Mouse (Mus musculus) hindbrain, embryonic 12.5 days (tissue): ENCODE measurements around the gene Vgll2. TPM values are rescaled to one million over a fixed set of nuclear protein-coding genes. Genes with fewer than 3 reads are reported as not detected.
A peak's percentile ranks its signal among the peaks of the same experiment; 100 is the strongest.

Experiments used
- ATAC-seq: fragments of 200-750 bp; cut with Nextera tagmentation; 2 replicates; pipeline ENCODE4 v1.8.0; 2017; ENCODE audit warnings: moderate TSS enrichment; ENCODE audit not compliant: low FRiP score
- H3K27ac ChIP-seq: fragments of 300-500 bp; sonication (generic); 2 replicates; pipeline ENCODE4 v1.5.1; 2016; ENCODE audit warnings: mild to moderate bottlenecking
- H3K27me3 ChIP-seq: fragments of 300-500 bp; sonication (generic); 2 replicates; pipeline ENCODE4 v1.6.1; 2016; ENCODE audit warnings: mild to moderate bottlenecking
- H3K36me3 ChIP-seq: fragments of 300-500 bp; sonication (generic); 2 replicates; pipeline ENCODE4 v1.6.1; 2016; ENCODE audit warnings: mild to moderate bottlenecking
- H3K4me1 ChIP-seq: fragments of 300-500 bp; sonication (generic); 2 replicates; pipeline ENCODE4 v1.6.1; 2016
- H3K4me2 ChIP-seq: fragments of 300-500 bp; sonication (generic); replicated peaks from 2 replicates; pipeline ENCODE4 v1.6.1; 2016; ENCODE audit warnings: mild to moderate bottlenecking
- H3K4me3 ChIP-seq: fragments of 300-500 bp; sonication (generic); 2 replicates; pipeline ENCODE4 v1.5.1; 2016; ENCODE audit warnings: mild to moderate bottlenecking
- H3K9ac ChIP-seq: fragments of 300-500 bp; sonication (generic); 2 replicates; pipeline ENCODE4 v1.6.1; 2016; ENCODE audit warnings: mild to moderate bottlenecking, moderate library complexity
- H3K9me3 ChIP-seq: fragments of 300-500 bp; sonication (generic); replicated peaks from 2 replicates; pipeline ENCODE4 v1.6.1; 2016; ENCODE audit warnings: mild to moderate bottlenecking
- WGBS: fragments of 180-500 bp; shearing (Covaris S2); methylation state at CpG from one replicate; pipeline ENCODE4 v1.1.7; 2016; 5-methylcytosine and 5-hydroxymethylcytosine counted together
- microRNA-seq: library from miRNA; unstranded; fragments of <30 nt; microRNA quantifications from one replicate; pipeline ENCODE4, GENCODE M21; 2017
- polyA plus RNA-seq: library from polyadenylated mRNA; unstranded; fragments of >200 nt; fragmentation: Nextera tagmentation; extraction: Ambion mirVana; gene quantifications from 2 replicates; pipeline ENCODE4 v1.2.1, GENCODE M21; 2016

Gene Vgll2
- polyA plus RNA-seq, 1 experiment from 2014 or later: 1.9 TPM

DNA sequence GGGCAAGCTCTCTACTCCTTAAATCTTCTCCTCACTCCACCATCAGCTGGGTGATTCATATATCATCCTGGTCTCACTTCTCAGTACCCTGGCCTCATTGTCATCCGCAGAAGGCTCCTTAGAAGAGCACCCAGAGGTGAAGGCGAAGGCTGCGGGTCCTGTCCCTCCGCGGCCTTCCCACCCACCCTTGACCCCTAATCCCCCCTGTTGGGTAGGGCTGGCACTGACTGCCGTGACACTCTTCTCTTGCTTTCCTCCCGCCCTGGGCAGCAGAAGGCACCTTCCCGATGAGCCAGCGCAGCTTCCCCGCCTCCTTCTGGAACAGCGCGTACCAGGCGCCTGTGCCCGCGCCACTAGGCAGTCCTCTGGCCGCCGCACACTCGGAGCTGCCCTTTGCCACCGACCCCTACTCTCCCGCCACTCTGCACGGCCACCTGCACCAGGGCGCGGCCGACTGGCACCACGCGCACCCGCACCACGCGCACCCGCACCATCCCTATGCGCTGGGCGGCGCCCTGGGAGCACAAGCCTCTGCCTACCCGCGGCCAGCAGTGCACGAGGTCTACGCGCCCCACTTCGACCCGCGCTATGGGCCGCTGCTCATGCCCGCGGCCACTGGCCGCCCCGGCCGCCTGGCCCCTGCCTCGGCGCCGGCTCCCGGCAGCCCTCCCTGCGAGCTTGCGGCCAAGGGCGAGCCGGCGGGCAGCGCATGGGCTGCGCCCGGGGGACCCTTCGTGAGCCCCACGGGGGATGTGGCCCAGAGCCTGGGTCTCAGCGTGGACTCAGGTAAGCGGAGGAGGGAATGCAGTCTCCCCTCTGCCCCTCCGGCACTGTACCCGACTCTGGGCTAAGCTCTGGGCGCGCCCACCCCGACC lies 5.1 kb downstream of the Vgll2 start:
- WGBS: 1% methylated on average over 68 of the region's 68 CpGs
- Histone ChIP-seq H3K36me3 (no peaks in the 10 kb centered on the region), H3K4me1 (peaks cover 18% of the 10 kb centered on the region), H3K4me2 (peak overlapping the region; percentile 76), H3K4me3 (peak overlapping the region; percentile 46), H3K27me3 (peaks cover 95% of the 10 kb centered on the region), H3K27ac (no peak overlapping the region), H3K9me3 (no peaks in the 10 kb centered on the region), H3K9ac (peak overlapping the region; percentile 47; the same call in 1 of the 2 replicates)
- peak; percentile 60 for ATAC-seq

DNA sequence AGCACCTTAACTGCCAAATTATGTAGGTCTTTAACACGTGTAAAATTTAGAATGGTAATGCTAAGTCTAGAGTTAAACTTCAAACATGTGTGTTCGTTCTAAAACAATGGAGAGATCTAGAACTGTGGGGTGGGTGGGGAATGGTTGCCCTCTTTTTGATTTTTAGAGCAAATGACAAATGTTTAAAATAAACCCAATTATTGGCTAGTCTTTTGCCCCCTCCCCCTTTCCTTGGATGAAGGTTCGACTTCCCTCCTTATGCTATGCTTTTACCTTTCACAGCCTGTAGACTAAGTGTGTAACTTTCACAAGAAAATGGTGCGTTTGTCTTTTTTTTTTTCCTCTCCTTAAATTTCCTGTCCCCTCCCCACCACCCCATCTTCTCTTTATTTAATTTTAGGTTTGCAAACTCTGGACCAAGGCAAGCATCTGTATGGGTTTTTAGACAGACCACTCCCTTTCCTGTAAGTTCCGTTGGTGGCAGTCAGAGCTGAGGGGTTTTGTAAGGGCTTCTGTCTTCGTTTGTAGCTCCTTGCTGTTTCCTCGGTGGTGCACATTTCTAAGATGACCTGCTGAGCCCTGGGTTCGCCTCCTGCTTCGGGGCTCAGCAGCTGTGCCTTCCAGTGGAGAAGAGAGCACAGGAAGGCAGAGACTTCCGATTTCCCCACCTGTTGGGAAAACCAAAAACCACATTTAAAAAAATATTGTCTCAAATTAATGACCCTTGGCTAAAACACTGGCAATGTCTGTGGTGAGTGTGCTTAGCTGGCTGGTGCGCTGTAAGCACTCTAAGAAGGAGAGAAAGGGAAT lies 6.5 kb downstream of the Vgll2 start:
- WGBS: 3% methylated on average over 11 of the region's 11 CpGs
- Histone ChIP-seq H3K4me1 (peaks cover 11% of the 10 kb centered on the region), H3K4me3 (no peak overlapping the region), H3K36me3 (no peaks in the 10 kb centered on the region), H3K4me2 (no peak overlapping the region), H3K9ac (no peak overlapping the region), H3K27me3 (peaks cover 85% of the 10 kb centered on the region), H3K27ac (no peak overlapping the region), H3K9me3 (no peaks in the 10 kb centered on the region)
- no peak for ATAC-seq

DNA sequence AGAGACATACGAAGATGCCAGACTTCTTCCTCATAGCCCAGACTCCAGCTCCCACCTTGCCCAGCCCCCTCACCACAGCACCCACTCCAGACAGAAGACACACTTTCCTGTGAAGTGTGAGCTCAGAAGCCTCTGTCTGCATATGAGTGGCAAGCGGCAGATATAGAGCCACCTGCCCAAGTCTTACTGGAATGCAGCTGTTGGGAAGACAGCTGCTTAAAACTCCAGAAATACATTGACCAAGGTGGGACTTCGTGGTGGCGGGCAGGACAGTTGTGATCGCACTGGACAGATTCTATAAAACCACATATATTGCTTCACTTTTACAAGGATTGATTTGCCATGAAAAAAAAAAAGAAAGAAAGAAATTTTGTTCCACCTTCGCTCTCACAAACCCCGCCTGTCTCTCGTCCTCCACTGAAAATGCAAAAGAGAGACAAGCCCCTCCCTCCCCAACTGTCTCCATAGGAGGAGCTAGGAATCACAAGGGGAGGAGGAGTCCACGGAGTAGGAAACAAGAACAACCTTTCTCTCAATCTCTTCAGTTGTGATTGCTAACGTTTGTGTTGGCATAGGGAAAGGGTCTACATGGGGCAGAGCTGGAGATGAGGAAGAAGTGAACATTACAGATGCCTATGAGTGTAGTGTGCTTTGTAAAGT lies 7.2 kb downstream of the Vgll2 start:
- Histone ChIP-seq H3K9me3 (no peaks in the 10 kb centered on the region), H3K27me3 (peaks cover 77% of the 10 kb centered on the region), H3K4me2 (no peak overlapping the region), H3K36me3 (no peaks in the 10 kb centered on the region), H3K4me1 (peaks cover 11% of the 10 kb centered on the region), H3K4me3 (no peak overlapping the region), H3K9ac (no peak overlapping the region), H3K27ac (no peak overlapping the region)
- 3% methylated on average over 10 of the region's 10 CpGs for WGBS
- no peak for ATAC-seq

DNA sequence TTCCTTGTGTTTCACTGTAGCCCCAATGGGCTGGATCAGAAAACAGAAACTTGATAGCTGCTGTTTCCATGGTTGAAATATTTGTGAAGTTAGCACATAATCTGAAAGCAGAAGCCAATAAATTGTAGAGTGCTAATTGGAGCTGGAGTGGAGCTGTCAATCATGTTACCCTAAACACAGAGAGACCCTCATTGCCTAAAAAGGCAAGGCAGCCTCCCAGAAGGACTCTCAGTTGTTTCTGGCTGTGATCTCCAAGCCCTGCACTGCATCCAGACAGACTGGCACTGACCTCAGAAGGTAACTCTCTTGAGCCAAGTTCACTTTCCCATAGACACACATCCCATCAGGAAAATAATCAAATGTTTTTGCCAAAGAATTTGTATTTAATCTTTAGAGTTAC lies 11.4 kb downstream of the Vgll2 start:
- Histone ChIP-seq H3K36me3 (no peaks in the 10 kb centered on the region), H3K9ac (no peak overlapping the region), H3K27ac (no peak overlapping the region), H3K4me3 (no peak overlapping the region), H3K4me1 (no peaks in the 10 kb centered on the region), H3K9me3 (no peaks in the 10 kb centered on the region), H3K4me2 (no peak overlapping the region), H3K27me3 (peaks cover 36% of the 10 kb centered on the region)
- ATAC-seq: no peak

DNA sequence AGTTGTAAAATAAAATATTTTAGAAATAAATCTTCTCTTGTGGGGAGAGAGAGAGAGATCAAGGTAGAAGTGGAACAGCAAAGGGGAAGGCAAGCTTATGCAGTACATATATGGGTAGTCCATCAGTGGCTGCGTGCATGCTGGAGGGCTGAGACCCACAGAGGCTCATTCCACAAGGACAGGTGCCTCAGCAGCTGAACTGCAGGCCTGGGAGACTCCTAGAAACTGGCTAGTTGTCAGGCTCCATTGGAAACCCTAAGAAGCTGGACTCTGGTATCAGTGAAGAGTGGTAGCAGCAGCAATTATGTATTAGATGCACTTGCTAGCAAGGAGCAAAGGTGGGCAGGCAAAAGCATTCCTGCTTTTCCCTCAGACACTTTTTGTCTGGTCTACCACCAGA lies 17.1 kb downstream of the Vgll2 start:
- Histone ChIP-seq H3K4me2 (no peak overlapping the region), H3K36me3 (no peaks in the 10 kb centered on the region), H3K27ac (no peak overlapping the region), H3K9ac (no peak overlapping the region), H3K27me3 (no peaks in the 10 kb centered on the region), H3K9me3 (no peaks in the 10 kb centered on the region), H3K4me1 (no peaks in the 10 kb centered on the region), H3K4me3 (no peak overlapping the region)
- no peak for ATAC-seq
- 68% methylated on average over 1 of the region's 1 CpGs for WGBS

DNA sequence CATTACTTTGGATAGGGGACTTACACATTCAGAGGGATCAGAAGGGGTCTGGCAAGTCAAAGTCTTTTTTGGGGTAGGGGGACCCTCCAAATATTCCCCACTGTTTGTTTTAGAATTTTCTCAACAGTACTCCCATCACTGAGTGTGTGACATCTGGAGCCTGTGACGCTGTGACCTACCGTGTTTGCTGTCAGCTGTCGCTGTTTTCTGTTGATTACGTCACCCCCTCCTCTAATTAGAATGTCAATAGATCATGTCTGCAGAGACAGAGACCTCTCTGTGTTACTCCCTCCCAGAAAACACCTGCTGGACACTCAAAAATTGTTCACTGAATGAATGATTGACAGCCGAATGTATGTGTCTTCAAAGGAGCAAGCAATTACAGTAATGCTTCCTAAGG lies 20.8 kb downstream of the Vgll2 start:
- H3K4me3 ChIP-seq: no peak overlapping the region
- no peaks in the 10 kb centered on the region for H3K27me3 ChIP-seq
- ATAC-seq: no peak
- no peaks in the 10 kb centered on the region for H3K36me3 ChIP-seq
- 62% methylated on average over 5 of the region's 5 CpGs for WGBS
- no peaks in the 10 kb centered on the region for H3K9me3 ChIP-seq
- no peak overlapping the region for H3K27ac ChIP-seq
- no peak overlapping the region for H3K4me2 ChIP-seq
- no peak overlapping the region for H3K9ac ChIP-seq
- H3K4me1 ChIP-seq: no peaks in the 10 kb centered on the region

DNA sequence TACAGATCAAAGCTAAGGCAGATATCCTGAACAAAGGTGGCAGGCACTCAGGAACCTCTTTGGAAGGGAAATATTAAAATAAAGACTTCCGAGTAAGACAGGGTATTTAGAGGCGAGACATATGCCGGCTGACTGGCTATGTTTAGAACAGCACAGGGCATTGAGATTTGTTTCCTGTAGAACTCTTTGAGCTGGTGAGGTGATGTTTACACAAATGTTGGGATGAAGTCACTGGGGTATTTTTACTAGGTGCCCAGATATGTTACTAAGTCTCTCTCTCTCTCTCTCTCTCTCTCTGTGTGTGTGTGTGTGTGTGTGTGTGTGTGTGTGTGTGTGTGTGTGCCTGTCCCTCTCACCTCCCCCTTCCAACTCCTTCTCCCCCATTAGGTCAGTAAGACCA lies 26.0 kb downstream of the Vgll2 start:
- no peaks in the 10 kb centered on the region for H3K4me1 ChIP-seq
- H3K27me3 ChIP-seq: no peaks in the 10 kb centered on the region
- H3K9ac ChIP-seq: no peak overlapping the region
- WGBS: 56% methylated on average over 3 of the region's 3 CpGs
- no peak overlapping the region for H3K27ac ChIP-seq
- no peaks in the 10 kb centered on the region for H3K36me3 ChIP-seq
- no peak overlapping the region for H3K4me3 ChIP-seq
- no peaks in the 10 kb centered on the region for H3K9me3 ChIP-seq
- H3K4me2 ChIP-seq: no peak overlapping the region
- ATAC-seq: no peak

DNA sequence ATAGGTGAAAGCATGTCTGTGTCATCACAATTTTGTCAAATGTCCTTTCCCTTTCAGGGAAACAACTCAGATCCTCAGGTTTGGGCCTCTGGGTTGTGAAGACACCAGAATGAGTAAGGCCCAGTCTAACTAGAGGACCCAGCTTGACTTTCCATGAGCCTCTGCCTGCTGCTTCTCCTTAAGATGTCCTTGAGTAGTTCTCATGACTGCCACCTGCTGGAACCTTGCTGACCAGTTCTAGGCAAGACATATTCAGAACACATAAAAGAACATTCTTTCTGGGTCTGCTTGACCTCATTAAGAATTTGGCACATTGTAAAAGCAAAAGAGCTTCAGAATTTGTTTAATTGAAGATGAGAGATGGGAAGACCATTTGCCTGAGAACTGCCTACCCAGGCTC lies 50.2 kb downstream of the Vgll2 start:
- ATAC-seq: no peak
- Histone ChIP-seq H3K27me3 (no peaks in the 10 kb centered on the region), H3K4me2 (no peak overlapping the region), H3K9ac (no peak overlapping the region), H3K36me3 (no peaks in the 10 kb centered on the region), H3K27ac (no peak overlapping the region), H3K4me1 (no peaks in the 10 kb centered on the region), H3K4me3 (no peak overlapping the region), H3K9me3 (no peaks in the 10 kb centered on the region)

Small RNA genes lying within 50 kb of the gene (microRNA-seq; reads per million reads assigned to microRNA genes)
- gene Gm24084: not detected

Other genes starting within 250 kb of the Vgll2 start
- not detected in 2 replicates for gene Ros1, start 172.7 kb downstream of the Vgll2 start, polyA plus RNA-seq
- 25.9 and 27.5 TPM in 2 replicates for gene Dcbld1, start 211.1 kb downstream of the Vgll2 start, polyA plus RNA-seq